Mouse (Mus musculus) hindbrain, embryonic 15.5 days (tissue): ENCODE measurements at regions not wholly inside any gene's neighbourhood (a gene's known extent, or its start where the extent isn't known, plus 50 kb on each side); places are given as distances from the start of the nearest gene placed in this dataset.
"Not testable (repeated sequence)": the region's sequence is repeated elsewhere in the genome, so short reads cannot be mapped to it uniquely, and the experiment has no call there.

Source experiments
- ATAC-seq: fragments of 200-750 bp; cut with Nextera tagmentation; 2 replicates; pipeline ENCODE4 v1.8.0; 2017; ENCODE audit warnings: low read depth, moderate number of reproducible peaks, moderate TSS enrichment; ENCODE audit not compliant: low FRiP score
- H3K27ac ChIP-seq: fragments of 300-500 bp; sonication (generic); replicated peaks from 2 replicates; pipeline ENCODE4 v1.5.1; 2015; ENCODE audit warnings: mild to moderate bottlenecking, inconsistent platforms
- H3K27me3 ChIP-seq: fragments of 300-500 bp; sonication (generic); 2 replicates; pipeline ENCODE4 v1.6.1; 2015; ENCODE audit warnings: control low read depth, inconsistent platforms
- H3K36me3 ChIP-seq: fragments of 300-500 bp; sonication (generic); 2 replicates; pipeline ENCODE4 v1.6.1; 2015; ENCODE audit warnings: control low read depth, inconsistent platforms
- H3K4me1 ChIP-seq: fragments of 300-500 bp; sonication (generic); replicated peaks from 2 replicates; pipeline ENCODE4 v1.6.1; 2015; ENCODE audit warnings: control low read depth, inconsistent platforms
- H3K4me2 ChIP-seq: fragments of 300-500 bp; sonication (generic); 2 replicates; pipeline ENCODE4 v1.6.1; 2015; ENCODE audit warnings: moderate library complexity, mild to moderate bottlenecking, inconsistent platforms
- H3K4me3 ChIP-seq: fragments of 300-500 bp; sonication (generic); 2 replicates; pipeline ENCODE4 v1.5.1; 2015; ENCODE audit warnings: mild to moderate bottlenecking, inconsistent platforms
- H3K9ac ChIP-seq: fragments of 300-500 bp; sonication (generic); 2 replicates; pipeline ENCODE4 v1.6.1; 2015; ENCODE audit warnings: inconsistent platforms
- H3K9me3 ChIP-seq: fragments of 300-500 bp; sonication (generic); 2 replicates; pipeline ENCODE4 v1.6.1; 2016; ENCODE audit warnings: control low read depth, inconsistent platforms
- WGBS: fragments of 180-500 bp; shearing (Covaris S2); methylation state at CpG from one replicate; pipeline ENCODE4 v1.1.7; 2015; 5-methylcytosine and 5-hydroxymethylcytosine counted together

DNA sequence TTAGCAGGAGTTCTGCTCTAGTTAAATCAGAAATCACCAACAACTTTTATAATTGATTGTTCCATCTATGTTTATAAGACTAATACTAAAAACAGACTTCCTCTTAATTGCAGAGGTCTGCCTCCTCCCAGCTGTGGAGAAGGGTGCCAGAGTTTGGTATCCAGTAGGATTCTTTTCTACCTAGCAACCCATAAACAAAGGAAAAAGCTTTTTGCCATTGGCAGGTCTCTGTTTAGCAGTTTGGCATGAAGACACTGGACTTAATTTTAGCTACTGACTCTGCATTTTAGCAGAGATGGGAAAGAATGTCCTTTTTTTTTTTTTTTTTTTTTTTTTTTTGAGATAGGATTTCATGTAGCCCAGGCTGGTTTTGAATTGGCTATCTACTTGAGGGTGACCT lies 1628.4 kb downstream of the A830018L16Rik start:
- Histone ChIP-seq H3K4me3 (no peak overlapping the region), H3K27ac (no peak overlapping the region), H3K36me3 (no peaks in the 10 kb centered on the region), H3K4me1 (no peaks in the 10 kb centered on the region), H3K27me3 (no peaks in the 10 kb centered on the region), H3K9me3 (no peaks in the 10 kb centered on the region), H3K9ac (no peak overlapping the region), H3K4me2 (no peak overlapping the region)
- ATAC-seq: no peak

DNA sequence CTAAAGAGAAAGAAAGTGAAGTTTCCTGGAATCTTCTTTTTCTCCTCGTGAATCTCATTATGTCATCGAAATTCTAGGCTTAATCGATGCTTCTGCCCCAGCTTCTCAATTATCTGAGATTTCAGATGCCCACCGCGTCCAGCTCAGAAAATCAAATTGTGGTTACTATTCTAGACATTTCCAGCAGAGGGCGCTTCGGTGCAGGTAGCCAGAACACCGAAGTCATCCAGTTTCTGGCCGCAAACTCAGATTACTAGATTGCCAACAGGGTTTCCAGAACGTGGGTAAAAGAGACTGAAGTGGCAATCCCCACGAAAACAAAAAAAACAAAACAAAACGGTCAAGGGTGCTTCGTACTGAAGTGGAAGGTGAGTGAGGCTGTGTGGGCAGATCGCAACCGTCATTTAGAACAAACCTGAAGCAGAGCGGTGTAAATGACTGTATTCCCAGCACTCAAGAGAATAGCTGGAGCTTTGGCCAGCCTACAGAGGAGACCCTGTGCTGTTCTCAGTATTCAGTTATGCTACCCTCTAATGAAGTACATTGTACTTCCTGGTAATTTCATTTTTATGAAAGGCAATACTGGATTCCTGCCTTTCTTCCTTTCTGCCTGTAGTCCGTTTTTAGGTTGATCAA lies 1636.4 kb downstream of the A830018L16Rik start:
- Histone ChIP-seq H3K4me3 (no peak overlapping the region), H3K4me1 (no peaks in the 10 kb centered on the region), H3K9ac (no peak overlapping the region), H3K4me2 (peak overlapping the region; percentile 49), H3K27ac (no peak overlapping the region), H3K36me3 (no peaks in the 10 kb centered on the region), H3K9me3 (no peaks in the 10 kb centered on the region), H3K27me3 (no peaks in the 10 kb centered on the region)
- ATAC-seq: no peak
- WGBS: 22% methylated on average over 17 of the region's 17 CpGs

DNA sequence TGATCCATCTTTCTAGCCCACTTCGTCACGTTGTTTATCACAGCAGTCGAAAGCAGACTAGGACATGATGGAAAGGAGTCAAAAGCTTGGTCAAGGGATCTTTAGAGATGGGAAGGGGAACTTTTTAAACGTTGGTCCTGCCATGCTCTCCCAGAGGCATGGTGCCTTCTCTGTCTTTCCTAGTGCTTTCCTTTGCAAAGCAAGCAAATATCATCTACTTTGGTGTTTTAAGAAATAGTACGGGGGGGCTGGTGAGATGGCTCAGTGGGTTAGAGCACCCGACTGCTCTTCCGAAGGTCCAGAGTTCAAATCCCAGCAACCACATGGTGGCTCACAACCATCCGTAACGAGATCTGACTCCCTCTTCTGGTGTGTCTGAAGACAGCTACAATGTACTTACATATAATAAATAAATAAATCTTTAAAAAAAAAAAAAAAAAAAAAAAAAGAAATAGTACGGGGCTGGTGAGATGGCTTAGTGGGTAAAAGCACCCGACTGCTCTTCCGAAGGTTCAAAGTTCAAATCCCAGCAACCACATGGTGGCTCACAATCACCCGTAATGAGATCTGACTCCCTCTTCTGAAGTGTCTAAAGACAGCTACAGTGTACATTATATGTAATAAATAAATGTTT lies 1637.6 kb downstream of the A830018L16Rik start:
- not testable (repeated sequence) for H3K27ac ChIP-seq, H3K9ac ChIP-seq, H3K4me3 ChIP-seq, H3K4me2 ChIP-seq, H3K9me3 ChIP-seq, H3K4me1 ChIP-seq, ATAC-seq, H3K27me3 ChIP-seq, H3K36me3 ChIP-seq
- WGBS: 79% methylated on average over 11 of the region's 13 CpGs

DNA sequence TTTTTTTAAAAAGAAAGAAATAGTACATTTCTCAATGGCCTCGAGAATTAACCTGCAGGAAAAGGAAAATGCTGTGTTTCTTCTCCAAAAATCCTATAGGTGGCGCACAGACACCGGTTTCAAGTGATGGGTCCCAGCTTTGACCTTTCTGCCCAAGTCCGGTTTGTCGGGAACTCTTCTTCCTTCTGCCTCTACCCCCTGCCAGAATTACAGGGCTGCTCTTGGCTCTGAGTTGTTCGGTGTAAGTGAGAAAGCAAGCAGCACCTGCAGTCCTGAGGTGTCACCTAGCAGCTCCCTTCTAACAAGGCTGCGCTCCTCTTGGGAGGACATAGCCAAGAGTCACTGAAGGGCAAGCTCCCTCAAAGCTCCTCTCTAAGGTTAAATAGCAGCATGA lies 1638.2 kb downstream of the A830018L16Rik start:
- H3K27me3 ChIP-seq: no peaks in the 10 kb centered on the region
- peak; percentile 56; the same call in 1 of the 2 replicates for ATAC-seq
- H3K36me3 ChIP-seq: no peaks in the 10 kb centered on the region
- no peak overlapping the region for H3K4me3 ChIP-seq
- 11% methylated on average over 7 of the region's 7 CpGs for WGBS
- H3K9me3 ChIP-seq: no peaks in the 10 kb centered on the region
- H3K4me1 ChIP-seq: no peaks in the 10 kb centered on the region
- peak overlapping the region; percentile 38 for H3K4me2 ChIP-seq
- H3K27ac ChIP-seq: no peak overlapping the region
- no peak overlapping the region for H3K9ac ChIP-seq

DNA sequence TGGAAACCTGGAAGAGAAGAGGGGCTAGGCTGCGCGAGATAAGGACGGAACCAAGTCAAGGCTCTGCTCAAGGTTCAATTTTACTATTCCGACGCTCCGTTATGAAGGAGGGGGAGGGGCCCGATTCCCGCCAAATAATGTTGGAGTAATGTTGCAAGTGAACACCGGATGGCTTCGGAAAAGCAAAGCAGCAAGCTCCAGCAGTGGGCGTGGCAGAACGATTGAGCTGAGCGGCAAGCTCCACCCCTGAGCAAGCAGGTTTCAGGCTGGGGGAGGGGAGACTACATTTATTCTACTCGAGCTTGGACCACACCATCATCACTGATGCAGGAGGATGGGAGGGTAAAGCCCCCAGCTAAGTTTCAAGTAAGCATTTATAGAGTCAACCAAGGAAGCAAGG lies 1643.8 kb downstream of the A830018L16Rik start:
- H3K4me3 ChIP-seq: no peak overlapping the region
- no peaks in the 10 kb centered on the region for H3K27me3 ChIP-seq
- peak; percentile 19; the same call in 1 of the 2 replicates for ATAC-seq
- no peak overlapping the region for H3K9ac ChIP-seq
- H3K4me1 ChIP-seq: no peaks in the 10 kb centered on the region
- H3K4me2 ChIP-seq: peak overlapping the region; percentile 30
- 31% methylated on average over 14 of the region's 14 CpGs for WGBS
- no peaks in the 10 kb centered on the region for H3K36me3 ChIP-seq
- no peak overlapping the region for H3K27ac ChIP-seq
- H3K9me3 ChIP-seq: no peaks in the 10 kb centered on the region

DNA sequence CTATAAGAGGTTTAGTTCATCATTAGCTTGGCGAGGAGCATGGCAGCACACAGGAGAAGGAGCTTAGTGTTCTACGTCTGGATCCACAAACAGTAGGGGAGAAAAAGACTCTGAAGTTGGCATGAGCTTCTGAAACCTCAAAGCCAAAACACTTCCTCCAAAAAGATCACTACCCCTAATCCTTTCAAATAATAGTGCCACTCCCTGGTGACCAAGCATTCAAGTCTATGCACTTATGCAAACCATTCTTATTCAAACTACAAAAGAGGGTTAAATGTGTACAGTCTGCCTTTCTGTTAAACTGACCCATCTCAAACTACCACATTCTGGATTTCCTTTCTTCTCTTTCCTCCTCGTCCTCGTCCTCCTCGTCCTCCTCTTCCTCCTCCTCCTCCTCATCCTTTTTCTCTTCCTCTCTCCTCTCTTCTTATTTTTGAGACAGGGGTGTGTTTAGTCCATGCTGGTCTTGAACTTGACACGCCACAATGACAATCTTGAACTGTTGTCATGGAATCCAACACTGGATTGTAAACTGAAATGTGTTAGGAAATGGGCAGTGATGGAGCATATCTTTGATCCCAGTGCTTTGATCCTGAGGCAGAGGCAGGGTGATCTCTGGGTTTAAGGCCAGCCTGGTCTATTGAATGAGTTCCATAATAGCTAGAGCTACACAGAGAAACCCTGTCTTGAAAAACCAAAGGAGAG lies 1645.9 kb downstream of the A830018L16Rik start:
- H3K36me3 ChIP-seq: no peaks in the 10 kb centered on the region
- H3K27me3 ChIP-seq: no peaks in the 10 kb centered on the region
- H3K4me3 ChIP-seq: no peak overlapping the region
- H3K9me3 ChIP-seq: no peaks in the 10 kb centered on the region
- H3K27ac ChIP-seq: no peak overlapping the region
- no peak for ATAC-seq
- no peaks in the 10 kb centered on the region for H3K4me1 ChIP-seq
- 82% methylated on average over 6 of the region's 6 CpGs for WGBS
- H3K9ac ChIP-seq: no peak overlapping the region
- no peak overlapping the region for H3K4me2 ChIP-seq
